Mouse (Mus musculus): Measurements from ENCODE around the gene Pex6. TPM values are rescaled to one million over a fixed set of nuclear protein-coding genes. Genes with fewer than 3 reads are reported as not detected.

Pex6 gene
- total and polyA plus RNA-seq, 2 experiments from 2014 or later, result 6.5 to 22.2 TPM

DNA sequence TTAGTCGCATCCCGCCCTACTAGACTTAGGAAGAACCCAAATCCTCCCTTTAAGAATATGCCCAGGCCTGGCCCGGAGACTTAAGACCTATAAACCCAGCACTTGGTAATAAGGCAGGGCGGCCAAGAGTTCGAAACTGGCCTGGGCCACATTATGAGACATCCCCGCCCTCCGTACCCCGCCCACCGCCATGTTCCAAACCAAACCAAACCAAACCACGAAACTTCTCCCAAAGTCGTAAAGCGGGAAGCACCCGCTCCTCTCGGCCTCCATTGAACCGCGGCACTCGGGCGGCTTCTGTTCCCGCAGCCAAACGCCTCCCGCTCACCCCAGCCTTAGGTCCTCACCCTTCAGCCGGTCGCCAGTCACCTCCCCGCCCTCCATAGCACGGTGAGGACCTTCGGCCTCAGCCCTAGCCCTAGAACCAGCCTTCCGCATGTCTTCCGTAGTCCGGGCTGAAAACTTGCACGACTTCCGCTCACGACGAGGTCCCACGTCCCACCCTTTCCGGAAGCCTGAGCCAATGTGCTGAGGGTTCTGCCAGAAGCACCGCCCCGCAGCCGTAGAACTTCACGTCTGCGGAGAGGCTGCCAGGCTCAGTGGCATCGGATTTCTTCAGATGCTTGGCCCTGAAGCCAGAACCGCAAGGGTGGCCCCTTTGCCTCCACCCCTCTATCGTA is 37.3 kb upstream of the Pex6 start, which contains the start of gene Rrp36:
Gene Rrp36, minus strand, starts transcription at position 503 of the 680 bp plus-strand sequence.
- Histone ChIP-seq H3K27ac (ENCODE audit: low read depth) (peak within 1 kb of the TSS; percentile 80), H3K36me3 (replicated peaks; ENCODE audit: control insufficient read depth, insufficient read depth, low read length) (peaks cover 53% of the 10 kb centered on the region), H3K4me2 (ENCODE audit: low read depth, low read length) (peak within 1 kb of the TSS; percentile 84), H3K27me3 (ENCODE audit: control insufficient read depth, insufficient read depth, low read length) (no peaks in the 10 kb centered on the region), H3K4me1 (ENCODE audit: control insufficient read depth, insufficient read depth) (peaks cover 19% of the 10 kb centered on the region), H3K4me3 (ENCODE audit: low read depth, low read length) (peak within 1 kb of the TSS; percentile 79), H3K9ac (replicated peaks; ENCODE audit: low read depth, low read length) (peak within 1 kb of the TSS; percentile 69), H3K9me3 (replicated peaks; ENCODE audit: control insufficient read depth, low read length) (no peaks in the 10 kb centered on the region)
- WGBS, result under 1% methylated on average over 43 of the region's 43 CpGs
- TF ChIP-seq EP300 (IDR thresholded peaks at IDR 0.05; ENCODE audit: low read depth), result no peak
- no peak for TF ChIP-seq CTCF (IDR thresholded peaks at IDR 0.05; ENCODE audit: low read depth)
- DNase-seq (ENCODE audit: low spot score), result peak; percentile 95
- peak; percentile 79 for ATAC-seq (ENCODE audit: insufficient read depth, low read depth)

DNA sequence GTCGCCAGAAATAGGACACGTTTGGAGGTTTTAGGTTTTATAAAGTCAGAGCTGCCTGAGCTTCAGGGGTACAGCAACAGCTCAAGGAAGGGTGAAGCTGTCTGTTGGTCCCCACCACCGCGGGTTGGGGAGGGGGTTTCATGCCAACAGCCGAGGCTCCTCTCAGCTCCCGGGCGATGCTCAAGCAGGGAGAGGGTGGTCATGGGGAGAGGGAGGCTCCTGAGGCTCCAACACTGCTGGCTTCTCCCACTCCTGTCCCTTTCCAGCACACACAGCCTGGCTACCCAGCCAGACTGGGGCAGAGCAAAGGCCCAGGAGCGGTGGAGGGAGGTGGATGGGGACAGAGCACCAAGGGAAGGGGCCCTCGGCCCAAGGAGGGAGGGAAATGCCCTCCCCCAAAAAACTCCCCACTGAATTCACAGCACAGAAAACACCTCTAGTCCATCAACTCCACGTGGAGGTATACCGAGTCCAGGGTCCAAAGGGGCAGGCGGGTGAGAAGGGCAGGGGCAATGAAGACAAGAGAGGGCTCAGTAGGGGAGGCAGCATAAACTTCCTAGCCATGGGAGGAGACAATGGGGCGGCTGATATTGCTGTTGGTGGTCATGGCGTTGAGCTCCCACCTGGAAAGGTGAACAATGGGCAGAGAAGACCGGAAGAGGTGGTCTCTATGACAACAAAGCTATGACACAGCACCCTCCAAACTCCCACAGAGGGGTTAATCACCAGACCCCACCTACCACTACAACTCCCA is 36.6 kb upstream of the Pex6 start:
- peak overlapping the region; percentile 84 for H3K4me2 ChIP-seq (ENCODE audit: low read depth, low read length)

DNA sequence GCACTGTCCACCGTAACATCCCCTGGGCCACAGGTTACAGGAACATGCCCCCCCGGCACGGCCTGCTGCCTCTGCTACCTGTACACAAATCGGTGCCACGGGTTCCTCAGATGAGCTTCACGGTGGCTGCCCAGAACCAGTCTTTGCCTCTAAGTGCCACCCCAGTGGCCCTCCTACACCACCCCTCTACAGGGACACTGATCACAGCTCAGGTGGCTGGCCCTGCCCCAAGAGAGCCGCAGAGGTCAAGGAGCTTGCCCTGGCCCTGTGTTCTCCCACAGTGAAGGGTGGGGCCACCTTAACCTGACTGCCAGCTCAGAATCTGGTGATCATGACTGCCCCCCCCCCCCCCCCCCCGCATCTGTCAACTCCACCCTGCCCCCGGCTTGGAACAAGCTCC is 32.8 kb upstream of the Pex6 start, which contains the start of gene Mea1:
Gene Mea1, plus strand, starts transcription at position 378 of the 400 bp plus-strand sequence.
- TF ChIP-seq CTCF (IDR thresholded peaks at IDR 0.05; ENCODE audit: low read depth) (no peak), EP300 (IDR thresholded peaks at IDR 0.05; ENCODE audit: low read depth) (no peak)
- Histone ChIP-seq H3K4me3 (ENCODE audit: low read depth, low read length) (peak within 1 kb of the TSS; percentile 92), H3K9me3 (replicated peaks; ENCODE audit: control insufficient read depth, low read length) (no peaks in the 10 kb centered on the region), H3K4me1 (ENCODE audit: control insufficient read depth, insufficient read depth) (peaks cover 20% of the 10 kb centered on the region), H3K4me2 (ENCODE audit: low read depth, low read length) (peak within 1 kb of the TSS; percentile 95), H3K36me3 (replicated peaks; ENCODE audit: control insufficient read depth, insufficient read depth, low read length) (peaks cover 35% of the 10 kb centered on the region), H3K27me3 (ENCODE audit: control insufficient read depth, insufficient read depth, low read length) (no peaks in the 10 kb centered on the region), H3K9ac (replicated peaks; ENCODE audit: low read depth, low read length) (peak within 1 kb of the TSS; percentile 69), H3K27ac (ENCODE audit: low read depth) (peak within 1 kb of the TSS; percentile 87)
- ATAC-seq (ENCODE audit: insufficient read depth, low read depth) (no peak), DNase-seq (ENCODE audit: low spot score) (no peak)
- 67% methylated on average over 8 of the region's 9 CpGs for WGBS

More for the DNA sequence above, 36.6 kb upstream of the Pex6 start:
- Histone ChIP-seq H3K27me3 (ENCODE audit: control insufficient read depth, insufficient read depth, low read length) (no peaks in the 10 kb centered on the region), H3K4me1 (ENCODE audit: control insufficient read depth, insufficient read depth) (peaks cover 26% of the 10 kb centered on the region), H3K36me3 (replicated peaks; ENCODE audit: control insufficient read depth, insufficient read depth, low read length) (peaks cover 46% of the 10 kb centered on the region), H3K27ac (ENCODE audit: low read depth) (peak overlapping the region; percentile 69), H3K4me3 (ENCODE audit: low read depth, low read length) (peak overlapping the region; percentile 79), H3K9me3 (replicated peaks; ENCODE audit: control insufficient read depth, low read length) (no peaks in the 10 kb centered on the region), H3K9ac (replicated peaks; ENCODE audit: low read depth, low read length) (peak overlapping the region; percentile 69)
- 23% methylated on average over 15 of the region's 15 CpGs for WGBS
- ATAC-seq (ENCODE audit: insufficient read depth, low read depth) (0 out of 2 replicates have a peak, but pooled peaks have one; percentile 1), DNase-seq (ENCODE audit: low spot score) (no peak)
- no peak for TF ChIP-seq CTCF (IDR thresholded peaks at IDR 0.05; ENCODE audit: low read depth)
- no peak for TF ChIP-seq EP300 (IDR thresholded peaks at IDR 0.05; ENCODE audit: low read depth)

DNA sequence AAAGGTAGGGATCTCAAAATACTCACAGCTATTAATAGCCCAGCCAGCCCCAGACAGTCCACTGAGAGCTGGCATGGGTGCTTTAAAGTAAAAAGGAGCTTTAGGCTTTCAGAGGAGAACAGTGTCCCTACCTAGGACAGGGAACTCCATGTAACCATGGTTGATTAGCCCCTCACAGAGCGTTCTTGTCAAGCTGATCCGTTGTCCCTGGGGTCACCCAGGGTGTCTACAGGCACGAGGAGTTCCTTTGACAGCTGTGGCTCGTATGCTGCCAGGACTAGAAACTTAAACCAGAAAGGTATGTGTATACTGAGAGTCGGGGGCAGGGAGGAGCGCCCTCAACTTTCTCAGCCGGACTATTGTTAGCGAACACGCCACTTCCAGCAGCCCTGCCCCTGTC is 32.4 kb upstream of the Pex6 start:
- no peaks in the 10 kb centered on the region for H3K9me3 ChIP-seq (replicated peaks; ENCODE audit: control insufficient read depth, low read length)
- peak overlapping the region; percentile 95 for H3K4me2 ChIP-seq (ENCODE audit: low read depth, low read length)
- WGBS, result 19% methylated on average over 9 of the region's 9 CpGs
- H3K4me3 ChIP-seq (ENCODE audit: low read depth, low read length), result peak overlapping the region; percentile 92
- ATAC-seq (ENCODE audit: insufficient read depth, low read depth) (peak; percentile 3; the same call in 1 of the 2 replicates), DNase-seq (ENCODE audit: low spot score) (peak; percentile 46)
- peaks cover 18% of the 10 kb centered on the region for H3K4me1 ChIP-seq (ENCODE audit: control insufficient read depth, insufficient read depth)
- TF ChIP-seq EP300 (IDR thresholded peaks at IDR 0.05; ENCODE audit: low read depth) (no peak), CTCF (IDR thresholded peaks at IDR 0.05; ENCODE audit: low read depth) (no peak)
- H3K9ac ChIP-seq (replicated peaks; ENCODE audit: low read depth, low read length), result peak overlapping the region; percentile 69
- H3K27ac ChIP-seq (ENCODE audit: low read depth), result peak overlapping the region; percentile 87
- no peaks in the 10 kb centered on the region for H3K27me3 ChIP-seq (ENCODE audit: control insufficient read depth, insufficient read depth, low read length)
- peaks cover 40% of the 10 kb centered on the region for H3K36me3 ChIP-seq (replicated peaks; ENCODE audit: control insufficient read depth, insufficient read depth, low read length)

DNA sequence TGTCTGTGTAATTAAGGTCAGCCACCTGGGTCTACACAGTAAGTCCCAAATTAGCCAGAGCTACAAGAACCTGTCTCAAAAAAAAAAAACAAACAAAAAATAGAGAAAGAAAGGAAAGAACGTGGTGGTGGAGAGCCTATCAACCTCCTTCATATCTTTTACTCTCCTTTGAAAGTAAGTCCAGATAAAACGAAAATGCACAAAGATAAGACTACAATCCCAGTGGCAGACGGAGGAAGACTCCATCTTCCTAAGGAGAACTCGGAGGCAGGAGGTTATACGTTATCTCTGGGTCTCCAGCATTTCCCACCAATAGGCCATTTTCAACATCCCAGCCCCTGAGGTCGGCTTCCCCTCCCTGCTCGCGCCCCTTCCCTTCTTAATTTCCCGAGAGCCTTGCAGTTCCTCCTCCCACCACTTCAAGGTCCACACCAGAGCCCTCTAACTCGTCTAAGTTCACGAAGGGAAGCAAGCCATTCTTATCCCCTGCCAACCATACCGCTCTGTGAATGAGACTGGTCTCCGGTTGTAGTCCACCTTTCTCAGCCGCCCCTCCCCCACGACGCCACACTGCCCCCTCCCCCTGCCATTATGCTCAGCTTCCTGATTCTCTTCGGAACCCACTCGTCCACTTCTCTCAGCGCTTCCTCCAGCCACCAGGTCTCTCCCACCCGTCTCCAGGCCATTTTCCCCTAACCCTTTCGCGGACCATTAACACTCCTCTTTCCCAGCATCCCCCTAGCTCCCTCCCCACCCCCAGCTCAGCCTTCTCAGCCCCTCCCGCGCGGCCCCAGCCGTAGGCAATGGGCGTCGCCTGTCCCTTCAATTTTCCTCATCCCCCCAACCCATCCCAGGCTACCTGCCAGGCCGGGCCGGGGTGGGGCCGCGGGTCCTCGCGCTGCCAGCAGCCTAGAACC is 31.2 kb upstream of the Pex6 start:
- Histone ChIP-seq H3K27me3 (ENCODE audit: control insufficient read depth, insufficient read depth, low read length) (no peaks in the 10 kb centered on the region), H3K4me2 (ENCODE audit: low read depth, low read length) (peak overlapping the region; percentile 95), H3K36me3 (replicated peaks; ENCODE audit: control insufficient read depth, insufficient read depth, low read length) (peaks cover 49% of the 10 kb centered on the region), H3K9ac (replicated peaks; ENCODE audit: low read depth, low read length) (peak overlapping the region; percentile 69), H3K9me3 (replicated peaks; ENCODE audit: control insufficient read depth, low read length) (no peaks in the 10 kb centered on the region), H3K27ac (ENCODE audit: low read depth) (peak overlapping the region; percentile 87), H3K4me1 (ENCODE audit: control insufficient read depth, insufficient read depth) (peaks cover 14% of the 10 kb centered on the region), H3K4me3 (ENCODE audit: low read depth, low read length) (peak overlapping the region; percentile 92)
- DNase-seq (ENCODE audit: low spot score), result peak; percentile 63
- TF ChIP-seq CTCF (IDR thresholded peaks at IDR 0.05; ENCODE audit: low read depth), result peak; percentile 18; the same call in 1 of the 2 replicates
- no peak for TF ChIP-seq EP300 (IDR thresholded peaks at IDR 0.05; ENCODE audit: low read depth)
- ATAC-seq (ENCODE audit: insufficient read depth, low read depth), result peak; percentile 6
- WGBS, result 1% methylated on average over 34 of the region's 34 CpGs

Measured in heart, postnatal 0 days (tissue).